8 mouse cellular contexts compared by ENCODE assay signal in genomic region chr15:8589503-8590116, GRCm38 (mm10).
DNase-seq lines count a peak whose midpoint lies in the region; ATAC-seq and TF ChIP-seq lines count a peak whose summit lies in the region.

No protein-coding gene starts in this region.

- 23% methylated on average over 11 of the region's 11 CpGs for WGBS in limb, embryonic 11.5 days
- 23% methylated on average over 11 of the region's 11 CpGs for WGBS in midbrain, postnatal 0 days

- no peaks in the 10 kb centered on the region for H3K27me3 ChIP-seq in limb, embryonic 11.5 days (ENCODE audit: control insufficient read depth, insufficient read depth, low read length)
- H3K27me3 ChIP-seq in midbrain, postnatal 0 days (ENCODE audit: insufficient read depth, low read length) = no peaks in the 10 kb centered on the region
- no peaks in the 10 kb centered on the region for H3K27me3 ChIP-seq in splenic B cell, adult 2 months (ENCODE audit: control insufficient read depth, insufficient read depth, low read length, poor library complexity, severe bottlenecking)

- H3K4me2 ChIP-seq in limb, embryonic 11.5 days (ENCODE audit: low read depth, severe bottlenecking) = no peak overlapping the region
- no peak overlapping the region for H3K4me2 ChIP-seq in midbrain, postnatal 0 days (ENCODE audit: low read depth, low read length, poor library complexity, severe bottlenecking)

- H3K4me1 ChIP-seq in limb, embryonic 11.5 days (ENCODE audit: control insufficient read depth, insufficient read depth, low read length) = no peaks in the 10 kb centered on the region
- no peaks in the 10 kb centered on the region for H3K4me1 ChIP-seq in midbrain, postnatal 0 days (ENCODE audit: insufficient read depth, low read length)

- H3K9ac ChIP-seq in limb, embryonic 11.5 days (ENCODE audit: low read length) = no peak overlapping the region
- no peak overlapping the region for H3K9ac ChIP-seq in midbrain, postnatal 0 days (replicated peaks; ENCODE audit: low read length, poor library complexity, severe bottlenecking)

- ATAC-seq in limb, embryonic 11.5 days (ENCODE audit: insufficient number of reproducible peaks, low FRiP score, low TSS enrichment, low read depth) = no peak
- ATAC-seq in midbrain, postnatal 0 days (ENCODE audit: low FRiP score) = 0 out of 2 replicates have a peak, but pooled peaks have one; percentile 53

- H3K27ac ChIP-seq in limb, embryonic 11.5 days (replicated peaks; ENCODE audit: low read depth, low read length) = no peak overlapping the region
- no peak overlapping the region for H3K27ac ChIP-seq in midbrain, postnatal 0 days (ENCODE audit: low read depth, low read length)

- no peak overlapping the region for H3K4me3 ChIP-seq in limb, embryonic 11.5 days (ENCODE audit: low read depth, low read length)
- no peak overlapping the region for H3K4me3 ChIP-seq in midbrain, postnatal 0 days (ENCODE audit: low read depth, low read length)

- peak; percentile 83 for DNase-seq in 416B (ENCODE audit: low read depth)
- DNase-seq in WW6 (ENCODE audit: low read depth, low spot score) = peak; percentile 48
- DNase-seq in cerebellum, postnatal 36 days = peak; percentile 70 to 84
- peak; percentile 64 for DNase-seq in gastrocnemius, postnatal 10 days
- DNase-seq in kidney, adult 8-10 months = peak; percentile 38 to 82
- DNase-seq in limb, embryonic 11.5 days (ENCODE audit: low spot score) = peak; percentile 91
- peak; percentile 88 for DNase-seq in midbrain, postnatal 0 days (ENCODE audit: low spot score)
- peak; percentile 91 for DNase-seq in splenic B cell, adult 2 months (ENCODE audit: low read depth, low spot score)

- TF ChIP-seq CTCF in midbrain, postnatal 0 days (IDR thresholded peaks at IDR 0.05) = peak; percentile 93

- H3K9me3 ChIP-seq in limb, embryonic 11.5 days (ENCODE audit: control insufficient read depth, low read length) = no peaks in the 10 kb centered on the region
- H3K9me3 ChIP-seq in midbrain, postnatal 0 days (ENCODE audit: low read length) = no peaks in the 10 kb centered on the region

- H3K36me3 ChIP-seq in limb, embryonic 11.5 days (ENCODE audit: control insufficient read depth, insufficient read depth, low read length) = no peaks in the 10 kb centered on the region
- H3K36me3 ChIP-seq in midbrain, postnatal 0 days (ENCODE audit: insufficient read depth, low read length) = no peaks in the 10 kb centered on the region
- no peaks in the 10 kb centered on the region for H3K36me3 ChIP-seq in splenic B cell, adult 2 months (ENCODE audit: control insufficient read depth, insufficient read depth, low read length, poor library complexity, severe bottlenecking)
